Comparison of ENCODE assay signal across 8 mouse cellular contexts in the genomic region with DNA sequence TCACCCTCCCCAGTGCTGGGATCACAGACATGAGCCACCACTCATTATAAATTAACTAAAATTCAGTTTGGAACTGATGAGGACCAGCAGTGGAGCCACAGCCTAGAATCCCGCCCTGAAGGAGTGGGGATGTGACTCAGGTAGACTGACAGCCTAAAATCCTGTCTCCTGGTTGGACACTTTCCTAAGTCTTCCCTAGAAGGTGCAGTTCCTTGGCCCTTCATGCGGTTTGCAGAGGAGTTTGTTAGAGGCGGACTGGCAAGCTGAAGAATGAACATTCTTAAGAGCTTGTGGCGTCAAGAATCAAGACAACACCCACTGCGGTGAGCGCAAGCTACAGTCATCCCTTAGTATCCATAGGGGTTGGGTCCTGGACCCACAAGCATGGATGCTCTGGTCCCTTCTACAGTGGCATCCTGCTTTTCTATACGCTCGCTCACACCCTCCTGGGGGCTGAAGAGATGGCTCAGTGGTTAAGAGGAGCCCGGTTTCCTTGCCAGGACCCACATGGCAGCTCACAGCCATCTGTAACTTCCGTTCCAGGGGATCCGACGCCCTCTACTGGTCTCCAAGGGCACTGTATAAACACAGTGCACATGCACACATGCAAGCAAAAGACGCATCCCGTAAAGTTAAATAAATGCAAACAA. TPM values are rescaled to one million over a fixed set of nuclear protein-coding genes. Genes with fewer than 3 reads are reported as not detected.
DNase-seq lines count a peak whose midpoint lies in the region; ATAC-seq and TF ChIP-seq lines count a peak whose summit lies in the region.

No protein-coding gene starts in this region.

- H3K27me3 ChIP-seq in forebrain, embryonic 11.5 days (ENCODE audit: control insufficient read depth, insufficient read depth, low read length), result no peaks in the 10 kb centered on the region
- no peaks in the 10 kb centered on the region for H3K27me3 ChIP-seq in limb, embryonic 14.5 days (ENCODE audit: control insufficient read depth, insufficient read depth, low read length)
- H3K27me3 ChIP-seq in neural tube, embryonic 15.5 days (replicated peaks), result no peaks in the 10 kb centered on the region

- TF ChIP-seq POLR2A in limb, embryonic 14.5 days (IDR thresholded peaks at IDR 0.05; ENCODE audit: borderline replicate concordance, extremely low read depth, insufficient read depth, insufficient read length), result no peak

- WGBS in forebrain, embryonic 11.5 days, result 42% methylated on average over 14 of the region's 14 CpGs
- 49% methylated on average over 14 of the region's 14 CpGs for WGBS in limb, embryonic 14.5 days
- WGBS in neural tube, embryonic 15.5 days, result 41% methylated on average over 14 of the region's 14 CpGs

- no peaks in the 10 kb centered on the region; the same call in none of the 2 replicates for H3K36me3 ChIP-seq in forebrain, embryonic 11.5 days (ENCODE audit: control insufficient read depth, insufficient read depth, low read length)
- peaks cover 64% of the 10 kb centered on the region for H3K36me3 ChIP-seq in limb, embryonic 14.5 days (ENCODE audit: control insufficient read depth, insufficient read depth, low read length)
- H3K36me3 ChIP-seq in neural tube, embryonic 15.5 days, result peaks cover 65% of the 10 kb centered on the region

- H3K4me3 ChIP-seq in forebrain, embryonic 11.5 days (ENCODE audit: low read depth, low read length), result peak overlapping the region; percentile 51
- peak overlapping the region; percentile 60; the same call in 1 of the 2 replicates for H3K4me3 ChIP-seq in limb, embryonic 14.5 days (replicated peaks; ENCODE audit: low read length)
- H3K4me3 ChIP-seq in neural tube, embryonic 15.5 days (replicated peaks), result peak overlapping the region; percentile 56

- ATAC-seq in forebrain, embryonic 11.5 days (replicated peaks; ENCODE audit: low FRiP score), result no peak
- ATAC-seq in limb, embryonic 14.5 days (ENCODE audit: low FRiP score, low read depth), result no peak
- 0 out of 2 replicates have a peak, but pooled peaks have one; percentile 0 for ATAC-seq in neural tube, embryonic 15.5 days (ENCODE audit: low FRiP score)

- H3K9ac ChIP-seq in forebrain, embryonic 11.5 days (ENCODE audit: low read length), result peak overlapping the region; percentile 70
- peak overlapping the region; percentile 69; the same call in 1 of the 2 replicates for H3K9ac ChIP-seq in limb, embryonic 14.5 days (ENCODE audit: low read depth, low read length, severe bottlenecking)
- H3K9ac ChIP-seq in neural tube, embryonic 15.5 days (replicated peaks), result peak overlapping the region; percentile 65

- H3K9me3 ChIP-seq in forebrain, embryonic 11.5 days (ENCODE audit: control insufficient read depth, low read length), result no peaks in the 10 kb centered on the region
- no peaks in the 10 kb centered on the region for H3K9me3 ChIP-seq in limb, embryonic 14.5 days (ENCODE audit: control insufficient read depth, low read length)
- no peaks in the 10 kb centered on the region for H3K9me3 ChIP-seq in neural tube, embryonic 15.5 days (replicated peaks)

- no peak overlapping the region for H3K27ac ChIP-seq in forebrain, embryonic 11.5 days (ENCODE audit: low read depth, low read length)
- H3K27ac ChIP-seq in limb, embryonic 14.5 days (replicated peaks; ENCODE audit: low read depth, low read length), result no peak overlapping the region
- H3K27ac ChIP-seq in neural tube, embryonic 15.5 days (replicated peaks), result peak overlapping the region; percentile 93

- intact Hi-C loops in left cerebral cortex, postnatal 4 days (cut with DNase I), result no loop called here
- intact Hi-C loops in left cerebral cortex, postnatal 36 days (cut with DNase I), result no loop called here

- H3K4me2 ChIP-seq in forebrain, embryonic 11.5 days (ENCODE audit: low read depth, low read length, severe bottlenecking), result peak overlapping the region; percentile 86
- H3K4me2 ChIP-seq in limb, embryonic 14.5 days (replicated peaks; ENCODE audit: low read depth, low read length, severe bottlenecking), result peak overlapping the region; percentile 88
- peak overlapping the region; percentile 81 for H3K4me2 ChIP-seq in neural tube, embryonic 15.5 days

- H3K4me1 ChIP-seq in forebrain, embryonic 11.5 days (replicated peaks; ENCODE audit: control insufficient read depth, insufficient read depth, low read length), result peaks cover 4% of the 10 kb centered on the region
- H3K4me1 ChIP-seq in limb, embryonic 14.5 days (ENCODE audit: control insufficient read depth, insufficient read depth, low read length), result peaks cover 7% of the 10 kb centered on the region
- H3K4me1 ChIP-seq in neural tube, embryonic 15.5 days, result peaks cover 28% of the 10 kb centered on the region

- peak; percentile 76 for DNase-seq in left cerebral cortex, postnatal 4 days
- no peak for DNase-seq in left cerebral cortex, postnatal 36 days (ENCODE audit: low spot score in 2 of 2)
- DNase-seq in R1 (ENCODE audit: low read depth, low spot score), result peak; percentile 89
- peak; percentile 68 for DNase-seq in forebrain, embryonic 11.5 days (ENCODE audit: low spot score)
- DNase-seq in limb, embryonic 14.5 days (ENCODE audit: low spot score), result no peak
- no peak for DNase-seq in frontal cortex, postnatal 14 days (ENCODE audit: low spot score in 2 of 2)
- no peak for DNase-seq in adrenal gland, adult 2 months

RNA-seq across cellular contexts. Expression of a gene that starts 8.3 kb away (rescaled TPM):
- 100 to 1,000 TPM; 135 to 139 TPM for total RNA-seq in left cerebral cortex, postnatal 4 days (2021)
- total RNA-seq in left cerebral cortex, postnatal 36 days (2021), result 10 to 100 TPM; 70.7 to 78.7 TPM
- polyA plus RNA-seq in forebrain, embryonic 11.5 days (2014; fragmentation: Nextera tagmentation; extraction: Ambion mirVana), result 133 and 146 TPM in 2 replicates
- polyA plus RNA-seq in limb, embryonic 14.5 days (2012; rRNA removed), result 101 and 127 TPM in 2 replicates
- 94.6 and 99.6 TPM in 2 replicates for polyA plus RNA-seq in limb, embryonic 14.5 days (2014; fragmentation: Nextera tagmentation; extraction: Ambion mirVana)
- polyA plus RNA-seq in neural tube, embryonic 15.5 days (2015; fragmentation: Nextera tagmentation; extraction: Ambion mirVana), result 223 and 252 TPM in 2 replicates
- 10 to 100 TPM; 54.7 to 76.7 TPM for total RNA-seq in adrenal gland, adult 2 months (2021)
- 129 and 149 TPM in 2 replicates for polyA plus RNA-seq in adrenal gland, adult 2 months (2012; rRNA removed)

RNA-seq across cellular contexts. Expression of a gene that starts 8.4 kb away (rescaled TPM):
- 10 to 100 TPM; 88.0 to 91.9 TPM for total RNA-seq in left cerebral cortex, postnatal 4 days (2021)
- total RNA-seq in left cerebral cortex, postnatal 36 days (2021), result 10 to 100 TPM; 59.3 to 62.2 TPM
- polyA plus RNA-seq in forebrain, embryonic 11.5 days (2014; fragmentation: Nextera tagmentation; extraction: Ambion mirVana), result 5.7 and 9.3 TPM in 2 replicates
- 37.2 and 43.3 TPM in 2 replicates for polyA plus RNA-seq in limb, embryonic 14.5 days (2012; rRNA removed)
- polyA plus RNA-seq in limb, embryonic 14.5 days (2014; fragmentation: Nextera tagmentation; extraction: Ambion mirVana), result 1.8 and 3.0 TPM in 2 replicates
- polyA plus RNA-seq in neural tube, embryonic 15.5 days (2015; fragmentation: Nextera tagmentation; extraction: Ambion mirVana), result 5.7 and 6.8 TPM in 2 replicates
- total RNA-seq in adrenal gland, adult 2 months (2021), result 10 to 100 TPM in 1 of 2 experiments, 1 to 10 TPM in 1; 9.9 to 16.4 TPM
- polyA plus RNA-seq in adrenal gland, adult 2 months (2012; rRNA removed), result 44.9 and 54.6 TPM in 2 replicates

RNA-seq across cellular contexts. Expression of a gene that starts 10.6 kb away (rescaled TPM):
- 10 to 100 TPM; 23.0 to 24.1 TPM for total RNA-seq in left cerebral cortex, postnatal 4 days (2021)
- total RNA-seq in left cerebral cortex, postnatal 36 days (2021), result 10 to 100 TPM; 34.2 to 36.0 TPM
- 7.9 and 10.8 TPM in 2 replicates for polyA plus RNA-seq in forebrain, embryonic 11.5 days (2014; fragmentation: Nextera tagmentation; extraction: Ambion mirVana)
- 41.6 and 59.5 TPM in 2 replicates for polyA plus RNA-seq in limb, embryonic 14.5 days (2012; rRNA removed)
- polyA plus RNA-seq in limb, embryonic 14.5 days (2014; fragmentation: Nextera tagmentation; extraction: Ambion mirVana), result 5.9 and 6.8 TPM in 2 replicates
- polyA plus RNA-seq in neural tube, embryonic 15.5 days (2015; fragmentation: Nextera tagmentation; extraction: Ambion mirVana), result 15.4 and 17.1 TPM in 2 replicates
- 10 to 100 TPM; 15.6 to 26.7 TPM for total RNA-seq in adrenal gland, adult 2 months (2021)
- polyA plus RNA-seq in adrenal gland, adult 2 months (2012; rRNA removed), result 58.3 and 77.4 TPM in 2 replicates

RNA-seq across cellular contexts. Expression of a gene that starts 12.6 kb away (rescaled TPM):
- total RNA-seq in left cerebral cortex, postnatal 4 days (2021), result 10 to 100 TPM; 71.3 to 73.7 TPM
- total RNA-seq in left cerebral cortex, postnatal 36 days (2021), result 10 to 100 TPM; 47.3 to 68.9 TPM
- 186 TPM in 2 replicates for polyA plus RNA-seq in forebrain, embryonic 11.5 days (2014; fragmentation: Nextera tagmentation; extraction: Ambion mirVana)
- 62.3 and 70.6 TPM in 2 replicates for polyA plus RNA-seq in limb, embryonic 14.5 days (2012; rRNA removed)
- 121 and 130 TPM in 2 replicates for polyA plus RNA-seq in limb, embryonic 14.5 days (2014; fragmentation: Nextera tagmentation; extraction: Ambion mirVana)
- polyA plus RNA-seq in neural tube, embryonic 15.5 days (2015; fragmentation: Nextera tagmentation; extraction: Ambion mirVana), result 181 and 182 TPM in 2 replicates
- 100 to 1,000 TPM; 130 to 133 TPM for total RNA-seq in adrenal gland, adult 2 months (2021)
- polyA plus RNA-seq in adrenal gland, adult 2 months (2012; rRNA removed), result 230 and 261 TPM in 2 replicates

RNA-seq across cellular contexts. Expression of a gene that starts 13.9 kb away (rescaled TPM):
- total RNA-seq in left cerebral cortex, postnatal 4 days (2021), result 100 to 1,000 TPM; 113 to 121 TPM
- 100 to 1,000 TPM; 303 to 342 TPM for total RNA-seq in left cerebral cortex, postnatal 36 days (2021)
- 76.6 and 76.7 TPM in 2 replicates for polyA plus RNA-seq in forebrain, embryonic 11.5 days (2014; fragmentation: Nextera tagmentation; extraction: Ambion mirVana)
- polyA plus RNA-seq in limb, embryonic 14.5 days (2012; rRNA removed), result 72.6 and 88.1 TPM in 2 replicates
- polyA plus RNA-seq in limb, embryonic 14.5 days (2014; fragmentation: Nextera tagmentation; extraction: Ambion mirVana), result 48.6 and 57.1 TPM in 2 replicates
- 160 and 192 TPM in 2 replicates for polyA plus RNA-seq in neural tube, embryonic 15.5 days (2015; fragmentation: Nextera tagmentation; extraction: Ambion mirVana)
- total RNA-seq in adrenal gland, adult 2 months (2021), result 10 to 100 TPM; 52.1 to 64.4 TPM
- polyA plus RNA-seq in adrenal gland, adult 2 months (2012; rRNA removed), result 220 and 223 TPM in 2 replicates

Comparison
In these comparisons a context has a peak if more than half of its experiments do, and no peak if none do; other contexts are left out.
1. DNase-seq: peak in left cerebral cortex, postnatal 4 days (single experiment), R1 (single experiment) and forebrain, embryonic 11.5 days (single experiment); none in left cerebral cortex, postnatal 36 days (0 of 2), limb, embryonic 14.5 days (single experiment), frontal cortex, postnatal 14 days (0 of 2) and adrenal gland, adult 2 months (single experiment).
2. Peak in every context shown above with its lines, with median percentiles within 50 percentile points of each other: H3K4me2 ChIP-seq, H3K4me3 ChIP-seq and H3K9ac ChIP-seq.